Mouse (Mus musculus) ES-E14 (cell line): ENCODE measurements around the gene Cldn6.

ENCODE experiments used
- HCFC1 ChIP-seq: IDR thresholded peaks from 2 replicates; pipeline ENCODE4 v1.6.1; 2012; ENCODE audit warnings: low read length, inconsistent platforms, borderline replicate concordance; ENCODE audit not compliant: insufficient read depth
- ZC3H11A ChIP-seq: IDR thresholded peaks from 2 replicates; pipeline ENCODE4 v1.6.1; 2012; ENCODE audit warnings: low read depth, mild to moderate bottlenecking, inconsistent platforms, low read length, borderline replicate concordance

GRCm38 (mm10) chr17:23682092-23682491 is 3.0 kb downstream of the Cldn6 start:
- TF ChIP-seq HCFC1 = no peak
- TF ChIP-seq ZC3H11A = no peak
